Comparison of ENCODE assay signal across 8 mouse cellular contexts in genomic region chr7:80057781-80058180, GRCm38 (mm10). TPM values are rescaled to one million over a fixed set of nuclear protein-coding genes. Genes with fewer than 3 reads are reported as not detected.
DNase-seq lines count a peak whose midpoint lies in the region; ATAC-seq lines count a peak whose summit lies in the region.

No protein-coding gene starts in this region.

- H3K36me3 ChIP-seq in hindbrain, embryonic 10.5 days: peaks cover 23% of the 10 kb centered on the region
- no peaks in the 10 kb centered on the region for H3K36me3 ChIP-seq in hindbrain, embryonic 16.5 days (ENCODE audit: control insufficient read depth, insufficient read depth, low read length)
- H3K36me3 ChIP-seq in embryonic facial prominence, embryonic 11.5 days (replicated peaks; ENCODE audit: control insufficient read depth, insufficient read depth, low read depth, low read length): no peaks in the 10 kb centered on the region
- H3K36me3 ChIP-seq in kidney, embryonic 15.5 days: 0 out of 2 replicates have a peak, but pooled peaks cover 3% of the 10 kb centered on the region
- H3K36me3 ChIP-seq in neural tube, embryonic 11.5 days (ENCODE audit: control insufficient read depth, insufficient read depth, low read length): no peaks in the 10 kb centered on the region

- H3K9me3 ChIP-seq in hindbrain, embryonic 10.5 days: no peaks in the 10 kb centered on the region
- H3K9me3 ChIP-seq in hindbrain, embryonic 16.5 days (ENCODE audit: control insufficient read depth, low read length): no peaks in the 10 kb centered on the region
- no peaks in the 10 kb centered on the region for H3K9me3 ChIP-seq in embryonic facial prominence, embryonic 11.5 days (replicated peaks; ENCODE audit: control insufficient read depth, low read length)
- no peaks in the 10 kb centered on the region for H3K9me3 ChIP-seq in kidney, embryonic 15.5 days (replicated peaks)
- H3K9me3 ChIP-seq in neural tube, embryonic 11.5 days (ENCODE audit: control insufficient read depth, low read length): no peaks in the 10 kb centered on the region

- H3K4me1 ChIP-seq in hindbrain, embryonic 10.5 days (replicated peaks): peaks cover 87% of the 10 kb centered on the region
- H3K4me1 ChIP-seq in hindbrain, embryonic 16.5 days (ENCODE audit: control insufficient read depth, insufficient read depth, low read depth, low read length): peaks cover 27% of the 10 kb centered on the region
- peaks cover 5% of the 10 kb centered on the region; the same call in 1 of the 2 replicates for H3K4me1 ChIP-seq in embryonic facial prominence, embryonic 11.5 days (ENCODE audit: control insufficient read depth, insufficient read depth, low read length)
- H3K4me1 ChIP-seq in kidney, embryonic 15.5 days: peaks cover 86% of the 10 kb centered on the region
- H3K4me1 ChIP-seq in neural tube, embryonic 11.5 days (ENCODE audit: control insufficient read depth, insufficient read depth, low read length): peaks cover 25% of the 10 kb centered on the region

- DNase-seq in hindbrain, embryonic 10.5 days (ENCODE audit: low spot score): peak; percentile 73
- no peak for DNase-seq in embryonic facial prominence, embryonic 11.5 days (ENCODE audit: low spot score)
- DNase-seq in neural tube, embryonic 11.5 days (ENCODE audit: low spot score): peak; percentile 49
- DNase-seq in spleen, postnatal 36 days (ENCODE audit: low spot score in 2 of 2): no peak
- no peak for DNase-seq in adrenal gland, adult 18-20 months (ENCODE audit: low spot score in 2 of 2)
- no peak for DNase-seq in ovary, adult 18-20 months (ENCODE audit: low spot score)

- peak overlapping the region; percentile 91 for H3K27ac ChIP-seq in hindbrain, embryonic 10.5 days
- H3K27ac ChIP-seq in hindbrain, embryonic 16.5 days (ENCODE audit: low read depth, low read length): no peak overlapping the region
- peak overlapping the region; percentile 20; the same call in 1 of the 2 replicates for H3K27ac ChIP-seq in embryonic facial prominence, embryonic 11.5 days (replicated peaks; ENCODE audit: low read depth, low read length)
- H3K27ac ChIP-seq in kidney, embryonic 15.5 days: peak overlapping the region; percentile 90
- H3K27ac ChIP-seq in neural tube, embryonic 11.5 days (ENCODE audit: low read depth, low read length): peak overlapping the region; percentile 72

- H3K4me3 ChIP-seq in hindbrain, embryonic 10.5 days: peak overlapping the region; percentile 29
- no peak overlapping the region for H3K4me3 ChIP-seq in hindbrain, embryonic 16.5 days (ENCODE audit: low read length)
- H3K4me3 ChIP-seq in embryonic facial prominence, embryonic 11.5 days (ENCODE audit: low read depth, low read length): no peak overlapping the region
- no peak overlapping the region for H3K4me3 ChIP-seq in kidney, embryonic 15.5 days (replicated peaks)
- no peak overlapping the region for H3K4me3 ChIP-seq in neural tube, embryonic 11.5 days (ENCODE audit: low read depth, low read length)

- no peak overlapping the region for H3K9ac ChIP-seq in hindbrain, embryonic 16.5 days (ENCODE audit: low read depth, low read length)
- no peak overlapping the region for H3K9ac ChIP-seq in embryonic facial prominence, embryonic 11.5 days (replicated peaks; ENCODE audit: low read length)
- H3K9ac ChIP-seq in kidney, embryonic 15.5 days: no peak overlapping the region
- H3K9ac ChIP-seq in neural tube, embryonic 11.5 days (ENCODE audit: low read length): no peak overlapping the region

- H3K4me2 ChIP-seq in hindbrain, embryonic 16.5 days (ENCODE audit: low read length): no peak overlapping the region
- no peak overlapping the region for H3K4me2 ChIP-seq in embryonic facial prominence, embryonic 11.5 days (ENCODE audit: low read depth, low read length)
- H3K4me2 ChIP-seq in kidney, embryonic 15.5 days: peak overlapping the region; percentile 7; the same call in 1 of the 2 replicates
- no peak overlapping the region for H3K4me2 ChIP-seq in neural tube, embryonic 11.5 days (ENCODE audit: low read depth)

- no peak for ATAC-seq in hindbrain, embryonic 16.5 days
- no peak for ATAC-seq in embryonic facial prominence, embryonic 11.5 days (replicated peaks; ENCODE audit: insufficient number of reproducible peaks, low FRiP score, low TSS enrichment, low read depth)
- ATAC-seq in kidney, embryonic 15.5 days (replicated peaks; ENCODE audit: low FRiP score): no peak
- peak; percentile 35; the same call in 1 of the 2 replicates for ATAC-seq in neural tube, embryonic 11.5 days (ENCODE audit: insufficient read depth, low FRiP score, low TSS enrichment)

- H3K27me3 ChIP-seq in hindbrain, embryonic 10.5 days (ENCODE audit: insufficient read depth, poor library complexity, severe bottlenecking): no peaks in the 10 kb centered on the region
- no peaks in the 10 kb centered on the region for H3K27me3 ChIP-seq in hindbrain, embryonic 16.5 days (replicated peaks; ENCODE audit: control insufficient read depth, insufficient read depth, low read length)
- H3K27me3 ChIP-seq in embryonic facial prominence, embryonic 11.5 days (ENCODE audit: control insufficient read depth, insufficient read depth, low read length): no peaks in the 10 kb centered on the region
- H3K27me3 ChIP-seq in kidney, embryonic 15.5 days: no peaks in the 10 kb centered on the region
- no peaks in the 10 kb centered on the region for H3K27me3 ChIP-seq in neural tube, embryonic 11.5 days (ENCODE audit: control insufficient read depth, insufficient read depth, low read length)

- 17% methylated on average over 14 of the region's 14 CpGs for WGBS in hindbrain, embryonic 10.5 days
- WGBS in hindbrain, embryonic 16.5 days: 7% methylated on average over 14 of the region's 14 CpGs
- WGBS in embryonic facial prominence, embryonic 11.5 days: 46% methylated on average over 14 of the region's 14 CpGs
- WGBS in kidney, embryonic 15.5 days: 39% methylated on average over 14 of the region's 14 CpGs
- WGBS in neural tube, embryonic 11.5 days: 18% methylated on average over 14 of the region's 14 CpGs

RNA-seq across cellular contexts. Expression of gene Zfp710, which starts 33.2 kb away (rescaled TPM):
- 37.5 and 39.3 TPM in 2 replicates for polyA plus RNA-seq in hindbrain, embryonic 10.5 days (2016; fragmentation: Nextera tagmentation; extraction: Ambion mirVana)
- polyA plus RNA-seq in hindbrain, embryonic 16.5 days (2015; fragmentation: Nextera tagmentation; extraction: Ambion mirVana): 13.6 and 14.9 TPM in 2 replicates
- 16.4 and 17.8 TPM in 2 replicates for polyA plus RNA-seq in embryonic facial prominence, embryonic 11.5 days (2014; fragmentation: Nextera tagmentation; extraction: Ambion mirVana)
- polyA plus RNA-seq in kidney, embryonic 15.5 days (2015; fragmentation: Nextera tagmentation; extraction: Ambion mirVana): 20.1 and 20.5 TPM in 2 replicates
- polyA plus RNA-seq in neural tube, embryonic 11.5 days (2014; fragmentation: Nextera tagmentation; extraction: Ambion mirVana): 21.9 and 24.8 TPM in 2 replicates
- total RNA-seq in adrenal gland, adult 18-20 months (2021): 10 to 100 TPM; 13.8 to 14.3 TPM

RNA-seq across cellular contexts. Expression of gene Idh2, which starts 57.4 kb away (rescaled TPM):
- 429 and 446 TPM in 2 replicates for polyA plus RNA-seq in hindbrain, embryonic 10.5 days (2016; fragmentation: Nextera tagmentation; extraction: Ambion mirVana)
- polyA plus RNA-seq in hindbrain, embryonic 16.5 days (2015; fragmentation: Nextera tagmentation; extraction: Ambion mirVana): 215 and 225 TPM in 2 replicates
- polyA plus RNA-seq in embryonic facial prominence, embryonic 11.5 days (2014; fragmentation: Nextera tagmentation; extraction: Ambion mirVana): 488 and 508 TPM in 2 replicates
- polyA plus RNA-seq in kidney, embryonic 15.5 days (2015; fragmentation: Nextera tagmentation; extraction: Ambion mirVana): 633 and 674 TPM in 2 replicates
- 371 and 381 TPM in 2 replicates for polyA plus RNA-seq in neural tube, embryonic 11.5 days (2014; fragmentation: Nextera tagmentation; extraction: Ambion mirVana)
- total RNA-seq in adrenal gland, adult 18-20 months (2021): 100 to 1,000 TPM; 116 to 190 TPM

Comparison
In these comparisons a context has a peak if more than half of its experiments do, and no peak if none do; other contexts are left out.
1. DNase-seq: peak in hindbrain, embryonic 10.5 days (single experiment) and neural tube, embryonic 11.5 days (single experiment); none in embryonic facial prominence, embryonic 11.5 days (single experiment), spleen, postnatal 36 days (0 of 2), adrenal gland, adult 18-20 months (0 of 2) and ovary, adult 18-20 months (single experiment).